ENCODE assay signal across 8 mouse cellular contexts in the genomic region with DNA sequence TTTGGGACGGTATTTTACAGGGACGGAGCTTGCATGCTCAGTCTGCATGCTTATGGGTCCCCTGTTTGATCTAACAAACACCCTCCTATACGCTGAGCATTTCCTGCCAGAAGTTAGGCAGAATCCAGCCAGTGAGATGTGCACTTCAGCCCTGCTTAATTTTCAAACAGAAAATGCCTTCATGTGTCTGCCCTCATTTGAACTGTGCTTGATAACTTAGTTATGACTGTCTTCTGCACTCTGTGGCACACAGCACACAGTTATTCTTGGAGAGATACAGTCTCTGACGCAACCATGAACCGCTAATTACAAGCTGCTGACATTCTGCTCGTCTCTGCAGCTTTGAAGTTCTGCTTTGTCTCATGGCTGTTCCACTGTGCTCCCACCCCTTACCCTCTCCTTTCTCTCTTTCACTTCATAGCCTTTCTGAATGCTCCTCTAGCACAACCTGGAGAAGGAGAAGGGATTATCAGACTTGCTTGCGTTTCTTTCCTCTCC.
DNase-seq lines count a peak whose midpoint lies in the region; ATAC-seq and TF ChIP-seq lines count a peak whose summit lies in the region.

No protein-coding gene starts in this region.

- H3K9ac ChIP-seq in forebrain, embryonic 11.5 days (ENCODE audit: low read length), result peak overlapping the region; percentile 52
- peak overlapping the region; percentile 22; the same call in 1 of the 2 replicates for H3K9ac ChIP-seq in lung, embryonic 15.5 days

- TF ChIP-seq CTCF in olfactory bulb, adult 2 months (IDR thresholded peaks at IDR 0.05; ENCODE audit: insufficient read depth, low read depth, low read length), result no peak

- no peaks in the 10 kb centered on the region for H3K27me3 ChIP-seq in forebrain, embryonic 11.5 days (ENCODE audit: control insufficient read depth, insufficient read depth, low read length)
- no peaks in the 10 kb centered on the region for H3K27me3 ChIP-seq in lung, embryonic 15.5 days

- WGBS in forebrain, embryonic 11.5 days, result 8% methylated on average over 7 of the region's 7 CpGs
- 2% methylated on average over 7 of the region's 7 CpGs for WGBS in lung, embryonic 15.5 days
- WGBS in olfactory bulb, adult 2 months, result 0% methylated on average over 7 of the region's 7 CpGs

- DNase-seq in ovary, postnatal 36 days (ENCODE audit: low spot score), result peak; percentile 8
- DNase-seq in ovary, postnatal 14 days (ENCODE audit: low spot score), result no peak
- DNase-seq in forebrain, embryonic 11.5 days (ENCODE audit: low spot score), result peak; percentile 61
- DNase-seq in heart, postnatal 14 days, result peak; percentile 40 to 46
- DNase-seq in layer of hippocampus, adult 8-10 months (ENCODE audit: low spot score in 2 of 2), result peak; percentile 47 to 55
- no peak for DNase-seq in urinary bladder, postnatal 25 days (ENCODE audit: low spot score)

- H3K36me3 ChIP-seq in forebrain, embryonic 11.5 days (ENCODE audit: control insufficient read depth, insufficient read depth, low read length), result no peaks in the 10 kb centered on the region
- H3K36me3 ChIP-seq in lung, embryonic 15.5 days, result no peaks in the 10 kb centered on the region

- peak; percentile 14 for ATAC-seq in forebrain, embryonic 11.5 days (replicated peaks; ENCODE audit: low FRiP score)
- ATAC-seq in lung, embryonic 15.5 days (ENCODE audit: borderline replicate concordance, extremely low read depth, low FRiP score, low TSS enrichment), result peak; percentile 81

- intact Hi-C loops in heart, postnatal 14 days (cut with DNase I), result loop anchor here (2.0 to 10.0 kb wide), 5 partner anchors 300 to 1417 kb away; a partner anchor contains a TSS

- TF ChIP-seq POLR2A in olfactory bulb, adult 2 months (IDR thresholded peaks at IDR 0.05; ENCODE audit: insufficient read depth, low read depth, low read length), result no peak

- no peaks in the 10 kb centered on the region for H3K9me3 ChIP-seq in forebrain, embryonic 11.5 days (ENCODE audit: control insufficient read depth, low read length)
- no peaks in the 10 kb centered on the region for H3K9me3 ChIP-seq in lung, embryonic 15.5 days

- peak overlapping the region; percentile 88 for H3K27ac ChIP-seq in forebrain, embryonic 11.5 days (ENCODE audit: low read depth, low read length)
- peak overlapping the region; percentile 97 for H3K27ac ChIP-seq in lung, embryonic 15.5 days
- H3K27ac ChIP-seq in olfactory bulb, adult 2 months (ENCODE audit: insufficient read depth, low read depth, low read length), result peak overlapping the region; percentile 99

- peaks cover 26% of the 10 kb centered on the region for H3K4me1 ChIP-seq in forebrain, embryonic 11.5 days (replicated peaks; ENCODE audit: control insufficient read depth, insufficient read depth, low read length)
- H3K4me1 ChIP-seq in lung, embryonic 15.5 days, result peaks cover 53% of the 10 kb centered on the region
- no peaks in the 10 kb centered on the region for H3K4me1 ChIP-seq in olfactory bulb, adult 2 months (ENCODE audit: control insufficient read depth, insufficient read depth, low read length)

- 0 out of 2 replicates have a peak overlapping the region, but pooled peaks have one; percentile 3 for H3K4me3 ChIP-seq in forebrain, embryonic 11.5 days (ENCODE audit: low read depth, low read length)
- H3K4me3 ChIP-seq in lung, embryonic 15.5 days, result peak overlapping the region; percentile 27
- peak overlapping the region; percentile 57 for H3K4me3 ChIP-seq in olfactory bulb, adult 2 months (ENCODE audit: insufficient read depth, low read depth, low read length)

- H3K4me2 ChIP-seq in forebrain, embryonic 11.5 days (ENCODE audit: low read depth, low read length, severe bottlenecking), result peak overlapping the region; percentile 45
- peak overlapping the region; percentile 52 for H3K4me2 ChIP-seq in lung, embryonic 15.5 days

Comparison
In these comparisons a context has a peak if more than half of its experiments do, and no peak if none do; other contexts are left out.
1. DNase-seq: peak in ovary, postnatal 36 days (single experiment), forebrain, embryonic 11.5 days (single experiment), heart, postnatal 14 days (2 of 2) and layer of hippocampus, adult 8-10 months (2 of 2); none in ovary, postnatal 14 days (single experiment) and urinary bladder, postnatal 25 days (single experiment).
2. H3K4me3 ChIP-seq: peak in every context shown above with its lines; median percentile 57 in olfactory bulb, adult 2 months; 27 in lung, embryonic 15.5 days; 3 in forebrain, embryonic 11.5 days.
3. Peak in every context shown above with its lines, with median percentiles within 50 percentile points of each other: H3K27ac ChIP-seq.